Mouse (Mus musculus): ENCODE data around the gene Spata5.
"Not testable (repeated sequence)": the region's sequence is repeated elsewhere in the genome, so short reads cannot be mapped to it uniquely, and the experiment has no call there.

The Spata5 gene

DNA sequence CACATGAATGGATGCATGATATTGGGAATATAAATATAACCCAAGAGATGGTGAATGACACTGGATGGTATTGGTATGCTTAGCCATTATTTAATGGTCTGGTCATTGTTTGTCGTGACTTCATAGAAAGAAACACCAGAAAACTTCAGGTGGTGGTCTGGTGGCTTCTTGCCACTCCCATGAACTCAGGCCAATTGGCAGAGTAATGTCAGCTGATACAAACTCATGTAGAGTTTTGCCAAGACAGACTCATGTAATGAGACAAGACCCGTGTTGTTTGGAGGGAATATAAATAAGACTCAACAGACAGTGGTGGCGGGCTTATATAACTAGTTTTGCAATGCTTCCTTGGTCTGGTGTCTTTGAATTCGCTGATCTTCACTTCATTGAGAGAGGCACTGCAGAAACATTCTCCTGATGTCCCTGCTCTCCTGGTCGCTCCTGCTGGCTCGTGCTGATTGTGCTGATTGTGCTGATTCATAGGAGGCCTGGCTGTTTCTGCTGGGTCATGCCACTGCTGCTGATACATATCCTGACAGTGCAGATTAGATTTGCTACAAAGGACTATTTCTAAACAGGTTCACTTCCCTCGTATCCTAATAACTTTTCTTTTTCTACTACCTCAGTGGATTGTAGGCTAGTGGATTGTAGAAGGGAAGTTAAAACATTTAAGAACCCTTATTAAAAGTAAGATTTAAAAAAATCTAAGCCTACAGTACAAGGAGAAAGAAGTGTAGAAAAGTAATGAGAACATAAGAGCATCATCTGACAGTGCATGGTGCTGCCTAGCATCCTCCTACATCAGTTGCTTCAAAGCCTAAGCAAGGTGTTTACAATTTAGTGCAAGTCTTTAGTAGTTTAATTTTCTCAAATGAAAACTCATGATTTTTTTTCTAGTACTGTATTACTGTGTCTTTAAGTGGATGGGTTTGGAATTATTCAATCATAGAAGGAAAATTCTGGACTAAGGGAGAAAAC is 90.6 kb downstream of the Spata5 start:
- DNase-seq (ENCODE audit: low spot score): no peak

DNA sequence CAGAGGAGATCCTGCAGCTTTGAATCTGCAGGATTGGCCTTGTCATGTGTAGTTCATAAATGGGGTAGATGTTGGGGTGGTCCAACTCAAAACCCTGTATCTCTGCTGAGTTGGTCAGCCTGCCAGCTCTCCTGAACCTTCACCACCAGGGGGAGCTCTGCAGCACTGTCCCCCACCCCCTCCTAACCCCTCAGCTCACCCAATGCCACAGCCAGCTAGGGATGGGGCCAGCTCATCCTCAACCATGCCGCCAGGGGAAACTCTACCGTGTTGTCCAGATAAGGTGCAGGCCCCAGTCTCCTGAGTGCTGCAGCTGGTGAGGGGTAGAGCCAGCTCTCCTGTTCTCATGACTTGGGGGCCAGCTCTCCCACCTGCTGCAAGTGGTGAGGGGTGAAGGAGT is 95.8 kb downstream of the Spata5 start:
- DNase-seq (ENCODE audit: low spot score): no peak

DNA sequence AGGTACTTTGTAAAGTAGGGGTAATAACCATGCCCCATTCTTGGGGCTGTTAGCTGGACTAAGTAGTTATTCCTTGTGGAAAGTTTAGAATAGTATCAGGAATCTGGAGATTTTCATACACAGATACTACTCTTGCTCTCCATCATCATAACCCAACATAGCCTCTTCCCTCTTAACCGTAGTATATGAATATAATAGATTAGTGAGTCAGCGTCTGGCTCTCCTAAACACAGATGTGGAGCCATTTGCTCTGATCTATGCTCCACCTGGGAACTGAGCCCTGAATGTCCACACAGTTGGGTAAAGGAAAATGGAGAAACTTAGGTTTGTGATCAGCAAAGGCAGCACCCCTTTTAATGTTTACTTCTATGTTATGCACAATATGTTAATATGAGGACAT is 96.7 kb downstream of the Spata5 start:
- DNase-seq (ENCODE audit: low spot score): no peak

DNA sequence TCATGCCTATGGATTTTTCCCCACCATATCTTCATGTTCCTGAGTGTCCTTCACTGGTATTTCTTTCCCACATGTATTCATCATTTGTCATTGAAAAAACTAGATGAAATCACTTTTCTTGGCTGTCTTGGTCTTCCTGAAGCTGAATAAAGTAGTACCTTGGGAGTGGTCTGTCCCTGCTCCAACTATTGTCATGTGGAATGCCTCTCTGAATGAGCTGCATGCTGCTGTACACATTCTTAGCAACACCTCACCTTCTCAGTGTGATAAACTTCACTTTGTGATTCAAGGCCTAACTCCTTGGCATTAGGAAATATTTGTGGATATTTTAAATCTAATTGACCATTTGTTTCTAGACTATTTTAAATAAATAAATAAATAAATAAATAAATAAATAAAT is 98.9 kb downstream of the Spata5 start:
- no peak for DNase-seq (ENCODE audit: low spot score)

DNA sequence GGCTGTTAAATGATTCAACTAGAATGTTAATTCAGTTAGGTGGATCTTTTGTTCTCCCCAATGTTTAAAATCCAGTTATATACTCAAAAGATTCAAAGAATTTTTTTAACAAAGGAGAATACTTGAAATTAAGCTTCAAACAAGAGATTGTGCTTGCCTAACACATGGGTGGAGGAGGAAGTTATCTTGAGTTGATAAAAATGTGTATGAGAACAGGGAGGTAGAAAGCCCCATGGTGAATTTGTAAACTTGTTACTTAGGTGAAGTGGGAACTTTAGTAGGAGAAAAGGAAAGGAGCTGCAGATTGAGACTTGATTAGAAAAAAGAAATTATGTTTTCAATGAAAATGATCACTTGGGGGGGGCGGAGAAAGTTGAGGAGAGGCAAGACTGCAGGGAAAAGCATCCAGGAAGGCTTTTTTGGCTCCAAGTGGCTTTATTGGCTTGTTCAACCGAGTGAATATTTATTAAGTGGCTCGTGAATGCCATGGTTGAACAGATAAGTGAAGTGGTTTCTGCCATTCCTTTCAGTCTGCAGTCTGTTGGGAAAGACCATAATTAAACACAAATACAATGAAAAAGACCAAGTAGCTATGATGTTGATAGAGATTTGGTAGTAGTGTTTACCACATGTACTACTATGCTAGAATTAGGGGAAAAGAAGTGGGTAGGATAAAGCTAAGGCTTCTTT is 100.8 kb downstream of the Spata5 start:
- no peak for DNase-seq (ENCODE audit: low spot score)

DNA sequence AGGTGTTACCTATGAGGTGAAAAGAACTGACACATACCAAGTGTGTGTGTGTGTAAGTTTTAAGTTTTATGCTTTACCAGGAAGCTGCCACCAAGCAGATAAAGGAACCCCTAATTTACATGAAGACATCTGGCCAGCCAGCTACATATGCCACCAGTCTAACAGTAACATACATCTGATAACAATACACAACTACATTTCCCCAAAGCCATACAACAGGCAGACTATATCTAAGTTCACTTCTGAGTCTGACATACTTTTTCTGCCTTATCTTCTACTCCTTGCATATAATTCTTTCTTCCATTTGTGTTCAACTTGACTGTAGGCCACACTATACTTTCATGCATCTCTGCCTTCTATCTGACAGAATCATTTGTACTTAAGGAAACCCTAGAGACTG is 112.4 kb downstream of the Spata5 start:
- DNase-seq (ENCODE audit: low spot score): no peak

DNA sequence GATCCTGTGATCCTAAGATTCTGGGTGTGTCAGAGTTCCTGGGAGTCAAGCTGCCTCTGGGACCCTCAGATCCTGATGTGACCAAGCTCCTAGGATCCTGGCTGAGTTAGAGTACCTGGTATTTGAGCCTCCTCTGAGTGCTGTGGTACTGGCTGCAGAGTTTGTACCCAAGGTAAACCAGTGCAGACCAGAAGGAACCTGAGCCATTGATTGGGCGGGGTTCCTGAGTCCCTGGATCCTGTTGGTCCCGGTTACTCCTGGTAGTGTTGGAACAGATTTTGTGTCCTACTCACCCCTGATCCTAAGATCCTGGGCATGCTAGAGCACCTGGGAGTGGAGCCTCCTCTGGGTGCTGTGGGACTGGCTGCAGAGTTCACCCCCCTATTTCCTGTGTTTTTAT is 121.0 kb downstream of the Spata5 start:
- not testable (repeated sequence) for DNase-seq (ENCODE audit: low spot score)

DNA sequence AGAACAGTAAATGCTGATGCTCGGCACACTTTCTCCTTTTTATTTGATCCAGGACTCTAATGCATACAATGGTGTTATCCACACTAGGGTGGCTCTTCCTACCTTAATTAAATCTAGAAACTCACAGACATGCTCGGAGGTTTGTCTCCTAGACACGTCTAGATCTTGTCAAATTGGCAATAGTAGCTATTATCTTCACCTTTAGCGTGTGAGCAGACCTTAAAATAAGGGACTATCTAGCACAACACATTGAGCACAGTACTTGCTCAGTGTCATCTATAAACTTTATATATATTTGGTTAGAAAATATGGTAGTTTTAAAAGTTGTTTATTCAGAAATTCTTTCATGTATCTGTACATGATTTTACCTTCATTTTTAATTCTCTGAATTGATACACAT is 126.7 kb downstream of the Spata5 start:
- DNase-seq (ENCODE audit: low spot score): no peak

DNA sequence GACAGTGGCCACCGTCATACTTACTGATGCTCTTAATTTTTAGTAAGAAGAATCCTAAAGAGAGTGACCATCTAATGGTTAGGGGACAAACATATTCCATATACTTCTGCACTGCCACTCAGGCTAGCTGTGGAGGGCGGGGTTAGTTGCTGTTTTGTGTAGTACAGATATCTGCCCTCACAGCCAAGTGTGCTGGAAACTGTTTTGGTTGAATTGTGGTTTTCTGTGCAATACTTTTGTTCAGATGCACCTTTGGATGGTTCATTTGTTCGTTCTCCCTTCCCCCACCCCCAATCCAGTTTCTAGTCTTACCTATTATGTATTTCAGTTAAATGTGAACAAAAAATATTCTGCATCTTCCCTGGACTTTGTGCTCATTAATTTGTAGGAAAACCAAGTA is 130.5 kb downstream of the Spata5 start:
- DNase-seq (ENCODE audit: low spot score): no peak

DNA sequence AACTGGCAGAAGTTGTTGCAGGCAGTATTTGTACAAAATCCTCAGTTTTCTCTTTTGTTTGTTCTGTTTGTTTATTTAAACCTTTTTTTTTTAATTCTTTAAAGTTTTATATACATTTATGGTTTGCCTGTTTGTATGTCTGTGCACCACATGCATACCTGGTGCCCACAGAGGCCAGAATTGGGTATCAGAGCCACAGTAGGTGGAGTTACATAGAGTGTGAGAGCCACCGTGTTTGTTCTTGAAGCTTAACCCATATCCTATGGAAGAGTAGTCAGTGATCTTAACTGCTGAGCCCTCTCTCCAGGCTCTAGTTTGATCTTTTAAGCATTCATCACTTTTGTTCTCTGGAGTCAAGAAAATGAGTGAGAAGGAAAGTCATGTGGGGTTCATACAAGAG is 130.9 kb downstream of the Spata5 start:
- no peak for DNase-seq (ENCODE audit: low spot score)

DNA sequence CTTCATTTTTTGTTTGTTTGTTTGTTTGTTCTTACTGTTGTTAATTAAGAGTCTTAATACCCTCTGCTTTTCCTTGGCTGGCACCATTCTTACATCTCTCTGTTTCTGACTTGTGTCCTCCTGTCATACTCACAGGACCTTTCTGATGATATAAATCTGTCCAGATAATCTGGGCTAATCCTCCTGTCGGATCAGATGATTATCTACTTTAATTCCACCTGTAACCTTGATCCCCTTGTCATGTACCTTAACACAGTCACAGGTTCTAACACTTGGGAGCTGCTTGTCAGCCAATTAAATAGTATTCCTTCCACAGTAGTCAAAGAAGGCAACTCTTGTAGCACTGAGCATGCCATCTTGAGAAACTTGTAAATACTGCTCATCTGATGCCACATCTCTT is 131.8 kb downstream of the Spata5 start:
- no peak for DNase-seq (ENCODE audit: low spot score)

DNA sequence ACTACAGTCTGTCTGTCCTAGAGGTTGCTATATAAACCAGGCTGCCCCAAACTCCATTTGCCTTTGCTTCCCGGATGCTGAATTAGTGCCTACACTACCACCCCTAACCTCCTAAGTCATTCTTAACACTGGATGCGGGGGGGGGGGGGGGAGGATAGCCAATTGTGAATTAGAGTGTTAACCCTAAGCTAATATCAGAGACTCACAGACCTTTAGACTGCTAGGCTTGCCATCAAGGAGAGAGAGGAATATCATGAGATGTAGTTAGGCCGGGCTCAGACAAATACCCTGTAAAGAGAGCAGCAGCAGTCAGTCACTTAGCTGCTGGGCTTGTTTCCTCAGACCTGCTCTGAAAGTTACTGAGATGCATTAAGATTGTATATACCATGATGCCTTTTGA is 132.5 kb downstream of the Spata5 start:
- no peak for DNase-seq (ENCODE audit: low spot score)

DNA sequence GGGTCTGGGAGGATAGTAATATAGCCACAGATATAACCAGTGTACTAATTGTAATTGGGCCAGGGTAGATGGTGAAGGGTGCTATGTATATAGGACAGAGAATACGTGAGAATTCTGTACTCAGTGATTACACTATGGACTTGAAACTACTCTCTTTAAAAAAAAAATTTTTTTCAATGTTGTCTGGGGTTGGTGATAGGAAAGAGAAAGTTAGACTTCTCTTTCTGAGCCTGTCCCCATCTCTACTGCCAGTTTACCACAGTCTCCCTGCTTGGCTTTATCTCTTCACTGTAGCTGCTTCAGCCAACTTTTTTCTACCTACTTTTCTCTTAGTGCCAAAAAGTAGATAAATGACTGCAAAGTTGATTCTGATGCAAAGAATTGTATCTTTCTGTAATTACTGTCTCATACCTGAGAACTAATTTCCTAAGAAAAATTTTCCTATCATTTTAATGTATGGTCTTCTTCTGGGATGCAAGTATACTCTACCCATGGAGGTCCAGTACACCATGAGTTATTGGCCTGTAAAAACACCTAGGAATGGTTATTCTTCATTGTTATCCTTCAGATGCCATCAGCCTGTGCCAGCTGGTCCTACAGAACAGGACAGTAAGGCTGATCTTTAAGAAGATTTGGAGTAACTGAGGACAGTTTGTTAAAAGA is 133.8 kb downstream of the Spata5 start:
- no peak for DNase-seq (ENCODE audit: low spot score)

DNA sequence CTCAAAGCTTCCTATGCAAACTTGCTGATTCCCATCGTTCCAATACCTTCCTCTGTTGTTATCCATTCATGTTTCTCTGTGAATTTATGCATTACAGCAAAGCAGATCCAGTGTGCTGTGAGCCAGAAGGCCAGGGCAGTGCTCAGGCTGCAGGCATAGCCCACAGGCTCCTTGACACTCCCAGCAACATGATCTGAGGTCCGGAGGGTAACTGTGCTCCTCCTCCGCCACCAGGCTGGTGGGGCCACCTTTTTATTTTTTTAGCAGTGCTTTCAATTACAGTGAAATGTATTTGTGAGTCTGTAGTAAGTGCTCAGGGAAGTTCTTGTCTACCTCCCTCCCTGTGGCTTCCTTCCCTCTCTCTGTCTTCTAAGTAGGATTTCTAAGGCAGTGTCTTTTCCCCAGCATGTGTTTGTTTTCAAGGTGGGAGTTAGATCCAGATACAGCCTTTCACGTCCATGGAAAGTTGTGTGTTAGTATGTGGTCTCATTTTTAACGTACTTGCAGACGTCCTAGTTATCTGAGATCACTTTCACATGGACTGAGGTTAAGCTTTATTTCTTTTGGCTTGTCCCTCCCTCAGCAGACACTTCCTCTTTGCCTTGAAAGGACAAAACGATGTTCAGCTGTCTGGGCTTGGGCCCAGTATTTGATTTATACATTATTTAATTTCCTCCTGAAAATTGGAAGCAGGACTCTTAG is 136.9 kb downstream of the Spata5 start:
- DNase-seq (ENCODE audit: low spot score): no peak

DNA sequence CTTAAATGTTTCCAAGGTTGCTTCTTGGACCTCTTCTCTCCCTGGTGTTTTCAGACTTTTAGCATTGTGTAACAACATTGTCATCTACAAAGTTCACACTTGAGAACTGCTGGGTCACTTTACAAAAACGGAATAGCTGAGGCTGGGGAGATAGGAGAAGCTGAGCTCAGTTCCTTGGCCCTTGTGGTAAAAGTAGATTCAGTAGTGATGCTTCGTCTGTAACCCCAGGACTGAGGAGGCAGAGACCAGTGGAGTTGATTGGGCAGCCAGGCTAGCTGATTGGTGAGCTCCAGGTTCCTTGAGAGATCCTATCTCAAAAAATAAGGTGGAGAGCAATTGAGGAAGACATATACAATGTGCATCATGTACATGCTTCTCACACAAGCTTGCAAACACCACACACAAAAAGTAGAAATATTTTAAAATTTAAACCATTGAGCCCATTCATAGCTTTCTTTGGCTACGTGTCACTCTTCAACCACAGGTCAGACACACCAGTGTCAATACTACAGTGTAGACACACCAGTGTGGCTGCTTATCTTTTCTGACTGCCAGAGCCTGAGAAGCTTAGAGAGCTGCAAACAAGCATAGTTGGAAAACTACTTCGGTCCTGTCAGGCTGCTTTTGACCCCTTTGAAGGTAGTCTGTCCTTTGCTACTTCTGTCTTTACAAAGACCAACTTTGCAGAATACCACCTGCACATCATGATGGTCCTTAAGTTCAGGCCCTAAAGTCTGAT is 138.2 kb downstream of the Spata5 start:
- DNase-seq (ENCODE audit: low spot score): no peak

DNA sequence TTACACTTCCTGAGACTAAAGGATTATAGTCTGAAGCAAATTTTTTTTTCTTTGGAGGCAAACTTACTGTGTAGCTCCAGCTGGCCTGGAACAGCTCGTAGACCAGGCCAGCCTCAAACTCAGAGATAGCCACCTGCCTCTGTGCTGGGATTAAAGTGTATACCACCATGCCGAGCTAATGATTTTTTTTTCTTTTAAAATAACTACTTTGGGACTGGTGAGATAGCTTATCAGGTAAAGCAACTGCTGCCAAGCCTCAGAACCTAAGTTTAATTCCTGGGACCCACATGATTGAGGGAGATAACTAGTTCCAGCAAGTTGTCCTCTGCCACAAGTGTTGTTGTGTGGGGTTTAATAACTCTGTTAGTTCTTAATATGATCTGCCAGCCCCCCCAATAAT is 139.6 kb downstream of the Spata5 start:
- DNase-seq (ENCODE audit: low spot score): no peak

DNA sequence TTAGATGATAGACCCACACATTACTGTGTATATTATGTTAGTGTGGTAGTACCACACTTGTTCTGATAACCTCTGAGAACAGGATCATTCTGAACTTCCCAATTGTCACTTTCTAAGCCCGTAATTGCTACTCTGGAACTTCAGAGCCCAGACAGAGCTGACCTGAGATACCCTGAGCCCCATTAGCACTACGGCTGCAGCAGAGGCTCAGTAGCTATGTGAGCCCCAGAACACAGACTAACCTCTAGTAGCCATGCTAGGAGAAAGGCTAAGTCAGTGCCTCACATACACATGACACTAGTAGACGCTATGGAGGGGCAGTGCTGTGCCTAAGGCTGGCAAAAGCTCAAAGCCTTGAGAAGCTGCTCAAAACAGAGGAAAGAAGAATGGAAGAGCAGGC is 141.8 kb downstream of the Spata5 start:
- no peak for DNase-seq (ENCODE audit: low spot score)

DNA sequence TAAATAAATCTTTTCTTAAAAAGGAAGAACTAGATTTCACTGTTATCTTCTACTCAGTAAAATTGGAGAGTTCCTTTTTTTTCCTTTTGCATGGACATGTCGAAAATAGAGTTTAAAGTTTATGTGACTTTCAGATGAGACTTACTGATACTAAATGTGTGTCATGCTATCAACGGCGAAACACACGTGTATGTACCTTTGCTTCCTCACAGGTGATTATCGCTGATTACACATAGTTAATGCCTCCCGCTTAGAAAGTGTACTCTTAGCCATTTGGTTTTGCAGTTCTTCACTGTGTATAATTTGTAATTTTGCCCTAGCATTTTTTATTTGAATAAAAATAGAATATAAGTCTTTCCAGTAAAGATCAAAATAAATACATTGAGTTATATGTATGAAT is 146.4 kb downstream of the Spata5 start:
- DNase-seq (ENCODE audit: low spot score): no peak

DNA sequence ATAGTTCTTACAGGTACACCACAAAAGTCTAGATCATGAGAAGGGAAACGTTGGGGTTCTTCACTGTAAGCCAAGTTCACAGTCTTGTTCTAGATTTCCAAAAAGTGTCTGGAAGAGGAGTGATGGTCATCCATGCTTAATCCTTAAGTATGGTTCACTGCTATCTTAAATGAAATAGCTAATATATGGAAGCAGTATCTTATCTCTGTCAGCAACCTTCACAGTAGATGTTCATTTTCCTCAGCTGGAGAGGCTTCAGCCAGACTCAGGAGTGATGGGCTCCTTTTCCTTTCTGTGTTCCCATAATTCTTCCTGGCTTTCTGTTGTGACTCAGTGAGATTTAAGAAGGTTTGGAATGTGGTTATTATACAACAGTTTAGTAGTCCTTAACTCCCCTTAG is 147.8 kb downstream of the Spata5 start:
- no peak for DNase-seq (ENCODE audit: low spot score)

DNA sequence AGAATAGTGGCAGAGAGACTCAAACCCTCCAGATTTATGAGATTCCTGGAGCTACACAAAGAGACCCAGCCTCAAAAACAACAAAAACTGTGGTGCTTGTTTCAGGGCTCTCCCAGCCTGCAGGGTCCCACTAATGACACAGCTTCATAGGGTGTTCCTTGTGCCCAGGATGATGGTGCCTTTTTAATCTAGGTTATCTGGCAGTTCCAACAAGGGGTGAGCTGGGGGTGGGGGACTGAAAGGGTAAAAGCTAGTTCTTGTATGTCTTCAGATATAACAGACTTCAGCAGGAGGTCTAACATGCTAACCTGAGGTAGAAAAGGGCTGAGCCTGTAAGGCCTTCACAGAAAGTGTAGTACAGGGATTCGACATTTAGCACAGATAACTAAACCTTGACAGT is 149.1 kb downstream of the Spata5 start:
- no peak for DNase-seq (ENCODE audit: low spot score)
